Mouse (Mus musculus) kidney, adult 2 months (tissue): ENCODE measurements around the gene Ppip5k1.

Experiments
- CTCF ChIP-seq: fragments of 200-500 bp; conservative IDR thresholded peaks from 2 replicates; pipeline ENCODE4 v1.5.1; 2011; ENCODE audit warnings: low read depth, mild to moderate bottlenecking, control low read depth, low read length, moderate library complexity, mixed read lengths; ENCODE audit not compliant: insufficient read depth, insufficient read length
- POLR2A ChIP-seq: fragments of 200-500 bp; IDR thresholded peaks from one replicate; pipeline ENCODE4 v1.6.1; 2011; ENCODE audit warnings: low read depth, low read length, control low read depth

- no peak for TF ChIP-seq POLR2A
- no peak for TF ChIP-seq CTCF
Observed at GRCm38 (mm10) chr2:121368831-121369230, 13.6 kb upstream of the Ppip5k1 start.
